Mouse (Mus musculus) frontal cortex, adult 2 months (tissue): ENCODE measurements around the gene Mxra8. TPM values are rescaled to one million over a fixed set of nuclear protein-coding genes. Genes with fewer than 3 reads are reported as not detected.

Source experiments
- DNase-seq, 2 experiments: peaks; one replicate each; pipeline ENCODE4 v3.0.0; 2022; ENCODE audit warnings: low spot score in 1 of 2; ENCODE audit errors: extremely low spot score in 1 of 2
- polyA plus RNA-seq: library from polyadenylated mRNA; depleted of rRNA; stranded (reverse); fragments of >200 nt; gene quantifications from 2 replicates; pipeline ENCODE4 v1.2.3, GENCODE M21; 2012; rRNA removed

Gene Mxra8
- polyA plus RNA-seq: 19.0 and 19.3 TPM in 2 replicates

DNA sequence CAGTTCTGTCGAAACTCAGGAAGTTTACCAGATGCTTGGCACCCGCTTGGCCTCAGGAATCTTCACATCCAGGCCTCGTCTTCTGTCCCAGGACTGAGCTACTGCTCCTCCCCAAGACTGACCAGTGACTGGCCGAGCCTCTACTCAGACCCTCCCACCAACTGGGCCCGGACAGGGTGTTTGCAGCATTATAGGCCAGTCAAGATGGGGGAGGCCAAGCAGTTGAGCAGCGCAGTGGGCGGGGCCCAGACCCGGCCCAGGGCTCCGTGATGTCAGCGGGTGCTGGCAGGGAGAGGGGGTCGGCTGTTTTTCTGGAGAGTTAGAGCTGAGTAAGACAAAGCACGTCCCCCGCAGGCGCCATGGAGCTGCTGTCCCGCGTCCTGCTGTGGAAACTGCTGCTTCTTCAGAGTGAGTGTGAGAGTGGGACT is at the start of gene Mxra8:
Gene Mxra8 (plus strand): TSS at position 198 of the 428 bp plus-strand sequence.
- DNase-seq: no peak

DNA sequence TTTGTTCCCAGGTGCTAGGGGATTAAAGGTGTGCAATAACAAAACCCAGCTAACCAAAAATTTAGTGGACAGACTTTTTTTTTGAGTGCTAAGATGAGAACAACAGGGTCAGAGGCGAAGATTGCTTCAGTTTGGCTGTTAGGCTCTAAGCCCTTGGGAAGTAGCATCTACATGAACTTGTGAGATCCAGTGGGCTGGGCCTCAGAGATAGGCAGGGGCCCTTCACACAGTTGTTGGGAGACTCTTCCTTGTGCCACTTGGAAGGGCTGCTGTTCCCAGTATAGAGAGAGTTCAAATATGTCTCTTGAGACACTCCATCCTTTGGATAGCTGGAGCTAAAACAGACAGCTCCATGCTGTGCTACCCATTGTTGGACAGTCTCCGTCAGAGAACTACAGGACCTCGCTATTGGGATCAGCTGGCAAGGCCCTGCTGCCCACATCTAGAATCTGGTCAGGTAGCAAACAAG is 49.4 kb upstream of the Mxra8 start, which contains the start of gene Ankrd65:
Gene Ankrd65 (plus strand): TSS at position 419 of the 469 bp plus-strand sequence.
- DNase-seq: no peak

DNA sequence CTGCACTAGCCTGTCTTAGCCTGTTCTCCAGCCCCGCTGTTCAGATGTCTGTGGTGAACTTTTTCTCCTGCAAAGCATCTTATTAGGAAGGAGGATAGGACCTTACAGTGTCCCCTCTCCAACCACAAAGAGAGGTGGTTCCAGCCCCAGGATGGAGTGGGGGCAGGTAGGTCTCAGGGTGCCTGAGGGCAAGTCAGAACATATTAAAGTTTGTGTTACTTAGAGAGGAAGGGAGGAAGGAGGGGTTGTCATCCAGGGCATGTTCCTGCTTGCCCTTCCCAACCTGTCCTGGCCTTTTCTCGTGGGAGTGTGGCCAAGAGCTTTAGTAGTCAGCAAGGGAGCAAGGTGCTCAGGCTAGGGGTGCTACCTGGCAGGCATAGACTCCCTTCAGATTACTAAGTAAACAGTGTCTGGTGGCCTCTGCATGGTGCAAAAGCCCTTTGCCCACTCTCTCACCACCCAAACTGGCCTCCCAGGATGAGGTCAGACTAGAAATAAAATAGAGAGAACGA is 48.8 kb upstream of the Mxra8 start:
- DNase-seq: no peak

- DNase-seq: no peak
Observed at GRCm38 (mm10) chr4:155791240-155791933, 48.1 kb upstream of the Mxra8 start.

DNA sequence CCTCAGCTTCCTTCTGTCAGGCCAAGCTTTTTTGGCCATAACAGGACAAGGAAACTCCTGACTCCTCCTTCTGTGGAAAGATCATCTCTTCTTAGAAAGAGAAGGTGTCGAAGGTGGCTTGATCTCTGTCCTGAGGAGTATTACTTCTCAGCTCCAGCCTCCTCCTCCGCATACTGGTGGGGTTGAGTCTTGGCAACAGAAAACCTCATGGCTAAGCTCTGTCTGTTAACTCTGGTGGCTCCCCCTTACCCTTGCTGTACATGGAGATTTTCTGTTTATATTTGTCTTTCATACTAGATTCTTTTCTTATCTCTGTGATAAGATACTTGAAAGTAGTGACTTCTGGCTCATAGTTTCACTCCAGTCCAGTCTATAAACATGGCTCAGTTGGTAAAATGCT is 45.8 kb upstream of the Mxra8 start:
- DNase-seq: no peak

DNA sequence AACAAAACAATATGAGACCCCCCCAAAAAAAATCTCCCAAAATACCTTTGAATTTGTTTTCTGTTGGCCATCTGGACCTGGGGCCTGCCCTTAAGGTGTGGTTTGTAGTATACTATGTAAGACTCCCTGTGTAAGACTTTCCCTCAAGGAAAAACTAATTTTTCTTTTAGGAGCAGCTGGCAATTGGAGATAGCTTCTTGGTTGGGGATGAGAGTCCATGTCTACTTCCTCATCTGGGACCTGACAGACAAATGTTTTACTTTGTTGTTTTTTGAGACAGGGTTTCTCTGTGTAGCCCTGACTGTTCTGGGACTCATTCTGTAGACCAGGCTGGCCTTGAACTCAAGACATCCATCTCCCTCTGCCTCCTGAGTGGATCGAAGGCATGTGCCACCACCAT is 37.4 kb upstream of the Mxra8 start:
- DNase-seq: no peak

DNA sequence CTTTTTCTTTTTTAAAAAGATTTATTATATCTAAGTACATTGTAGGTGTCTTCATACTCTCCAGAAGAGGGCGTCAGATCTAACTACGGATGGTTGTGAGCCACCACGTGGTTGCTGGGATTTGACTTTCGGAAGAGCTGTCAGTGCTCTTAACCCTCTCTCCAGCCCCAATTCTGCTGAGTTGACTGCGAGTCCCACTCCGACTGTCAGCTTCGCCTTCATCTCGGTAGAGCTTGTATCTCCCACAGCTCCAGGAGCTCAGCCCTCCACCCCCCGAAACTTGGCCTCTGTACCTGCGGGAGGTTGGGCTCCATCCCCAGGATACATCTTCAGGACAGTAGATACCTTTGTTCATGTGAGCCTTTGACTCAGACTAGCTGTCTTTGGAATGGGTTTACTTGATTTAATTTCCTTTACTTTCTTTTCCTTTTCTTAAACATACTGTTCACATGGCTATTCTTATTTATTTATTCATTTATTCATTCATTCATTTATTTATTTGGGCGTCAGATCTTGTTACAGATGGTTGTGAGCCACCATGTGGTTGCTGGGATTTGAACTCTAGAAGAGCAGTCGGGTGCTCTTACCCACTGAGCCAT is 36.6 kb upstream of the Mxra8 start, which contains the start of gene Mrpl20:
Gene Mrpl20 (plus strand): TSS at position 138 of the 599 bp plus-strand sequence.
- no peak for DNase-seq

GRCm38 (mm10) chr4:155803340-155804041 is 36.0 kb upstream of the Mxra8 start:
- DNase-seq: peak; percentile 83 to 97

GRCm38 (mm10) chr4:155807841-155808240 is 31.6 kb upstream of the Mxra8 start:
- no peak for DNase-seq

DNA sequence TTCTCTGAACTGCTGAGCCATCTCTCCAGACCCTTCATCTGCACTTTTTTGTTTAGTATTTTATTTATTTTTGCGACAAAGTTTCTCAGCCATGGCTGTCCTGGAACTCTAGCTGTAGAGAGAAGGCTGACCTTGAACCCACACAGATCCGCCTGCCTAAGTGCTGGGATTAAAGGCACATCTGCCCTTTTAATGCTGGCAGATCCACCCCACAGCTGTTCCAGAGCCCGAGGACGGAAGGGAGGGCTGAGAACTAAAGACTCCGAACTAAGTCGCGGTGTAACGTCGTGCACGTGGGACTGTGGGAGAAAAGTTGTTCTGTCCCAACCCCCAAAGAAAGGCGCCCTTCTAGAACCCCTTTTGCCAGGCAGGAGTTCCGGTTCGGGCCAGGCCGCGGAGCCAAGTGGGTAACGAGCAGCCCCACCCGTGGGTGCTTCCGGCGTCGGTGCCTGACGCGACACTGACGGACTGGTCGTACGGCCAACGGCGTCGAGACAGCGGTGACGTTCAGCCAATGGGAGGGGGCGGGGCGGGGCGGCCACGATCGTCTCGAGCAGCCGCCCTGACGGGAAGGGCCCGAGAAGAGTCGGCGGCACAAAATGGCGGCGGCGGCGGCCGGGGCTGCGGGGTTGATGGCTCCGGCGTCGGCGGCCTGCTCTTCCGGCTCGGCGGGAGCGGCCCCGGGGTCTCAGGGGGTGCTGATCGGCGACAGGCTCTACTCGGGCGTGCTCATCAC is 27.4 kb upstream of the Mxra8 start, which contains the start of gene Ccnl2:
Gene Ccnl2 (plus strand): TSS at position 561 of the 736 bp plus-strand sequence.
- peak; percentile 82 to 93 for DNase-seq

DNA sequence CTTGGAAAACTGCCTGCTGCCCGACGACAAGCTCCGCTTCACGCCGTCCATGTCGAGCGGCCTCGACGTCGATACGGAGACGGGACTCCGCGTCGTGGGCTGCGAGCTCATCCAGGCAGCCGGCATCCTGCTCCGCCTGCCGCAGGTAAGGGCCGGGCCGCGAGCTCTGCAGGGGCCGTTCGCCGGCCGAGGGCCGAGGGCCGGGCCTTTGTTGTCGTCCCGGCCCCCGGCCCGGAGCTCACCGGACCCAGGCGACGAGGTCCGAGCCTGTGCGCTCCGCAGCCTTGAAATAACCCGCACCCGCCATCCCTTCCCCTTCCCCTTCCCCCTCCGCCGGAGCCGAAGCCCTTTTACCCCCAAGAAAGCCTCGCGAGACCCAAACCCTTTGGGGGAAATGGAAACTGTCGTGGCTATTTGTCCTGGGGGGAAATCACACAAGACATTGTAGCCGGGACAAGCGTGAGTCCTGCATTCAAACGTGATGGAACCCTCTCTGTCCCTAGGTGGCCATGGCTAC is 26.8 kb upstream of the Mxra8 start:
- DNase-seq: no peak

GRCm38 (mm10) chr4:155817533-155817932 is 21.9 kb upstream of the Mxra8 start:
- no peak for DNase-seq

DNA sequence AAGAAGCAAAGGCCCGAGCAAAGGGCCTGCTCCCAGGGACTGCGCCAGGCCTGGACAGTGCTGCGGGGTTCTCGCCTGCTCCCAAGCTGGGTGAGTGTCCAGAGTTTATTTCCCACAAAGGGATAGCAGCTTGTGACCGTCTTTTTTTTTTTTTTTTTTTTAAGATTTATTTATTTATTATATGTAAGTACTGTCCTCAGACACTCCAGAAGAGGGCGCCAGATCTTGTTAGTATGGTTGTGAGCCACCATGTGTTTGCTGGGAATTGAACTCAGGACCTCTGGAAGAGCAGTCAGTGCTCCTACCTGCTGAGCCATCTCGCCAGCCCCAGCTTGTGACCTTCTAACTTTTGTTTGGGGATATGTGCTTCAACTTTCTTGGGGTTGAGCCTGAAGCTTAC is 18.5 kb upstream of the Mxra8 start:
- no peak for DNase-seq

DNA sequence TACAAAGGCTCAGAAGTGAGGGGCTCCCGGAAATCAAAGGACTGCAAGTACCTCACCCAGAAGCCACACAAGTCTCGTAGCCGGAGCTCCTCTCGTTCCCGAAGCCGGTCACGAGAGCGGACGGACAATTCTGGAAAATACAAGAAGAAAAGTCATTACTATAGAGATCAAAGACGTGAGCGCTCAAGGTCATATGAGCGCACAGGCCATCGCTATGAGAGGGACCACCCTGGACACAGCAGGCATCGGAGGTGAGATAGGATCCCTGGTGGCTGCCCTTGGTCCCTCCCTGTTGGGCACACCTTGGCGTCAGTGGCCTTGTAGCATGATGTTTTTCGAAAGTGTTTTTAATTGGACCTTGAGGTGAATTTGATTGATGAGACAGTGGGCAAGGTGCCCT is 16.0 kb upstream of the Mxra8 start:
- DNase-seq: no peak

- DNase-seq: no peak
Observed at GRCm38 (mm10) chr4:155829866-155830265, 9.6 kb upstream of the Mxra8 start.

DNA sequence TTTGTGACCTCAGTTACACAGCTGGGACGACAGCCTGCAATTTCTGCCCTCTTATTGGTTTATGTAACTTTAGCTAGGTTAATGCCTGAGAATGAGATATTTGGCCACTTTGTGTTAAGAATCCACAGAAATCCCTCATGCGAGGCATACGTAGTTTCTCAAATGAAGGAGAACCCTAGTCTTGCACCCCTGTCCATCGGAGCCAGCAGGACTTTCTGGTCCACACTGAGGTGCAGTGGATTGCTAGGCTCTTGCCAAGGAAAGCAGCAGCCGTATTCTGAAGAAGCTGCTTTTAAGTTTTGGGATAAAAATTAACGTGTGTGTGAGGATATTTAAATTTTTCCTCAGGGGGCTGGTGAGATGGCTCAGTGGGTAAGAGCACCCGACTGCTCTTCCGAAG is 8.9 kb upstream of the Mxra8 start:
- no peak for DNase-seq

DNA sequence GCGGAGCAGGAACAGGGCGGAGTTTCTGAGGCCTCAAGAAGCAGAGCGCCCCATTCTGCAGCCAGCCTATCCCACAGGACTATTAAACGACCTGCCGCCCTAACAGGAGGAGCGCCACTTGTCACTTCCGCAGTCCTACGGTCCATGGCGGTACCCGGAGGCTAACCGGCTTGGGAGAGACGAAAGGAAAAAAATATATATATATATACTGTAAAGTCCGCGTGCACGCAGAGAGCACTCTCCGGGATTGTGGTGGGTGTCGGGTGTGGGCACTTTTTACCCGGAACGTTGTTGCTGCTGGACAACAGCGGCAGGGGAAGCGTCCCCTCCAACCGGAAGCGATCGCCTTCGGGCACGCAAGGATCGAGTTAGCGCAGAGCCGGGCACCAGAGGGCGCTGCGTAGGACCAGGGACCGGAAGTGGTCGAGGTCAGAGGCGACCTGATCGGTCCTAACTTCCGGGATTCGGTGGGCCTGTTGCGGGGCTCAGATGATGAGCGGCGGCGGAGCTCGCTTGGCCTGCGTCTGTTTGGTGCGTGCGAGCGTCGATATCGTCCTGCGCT is 8.2 kb upstream of the Mxra8 start, which contains the start of gene Aurkaip1:
Gene Aurkaip1 (plus strand): TSS at position 68 of the 562 bp plus-strand sequence.
- peak; percentile 89 to 97 for DNase-seq

DNA sequence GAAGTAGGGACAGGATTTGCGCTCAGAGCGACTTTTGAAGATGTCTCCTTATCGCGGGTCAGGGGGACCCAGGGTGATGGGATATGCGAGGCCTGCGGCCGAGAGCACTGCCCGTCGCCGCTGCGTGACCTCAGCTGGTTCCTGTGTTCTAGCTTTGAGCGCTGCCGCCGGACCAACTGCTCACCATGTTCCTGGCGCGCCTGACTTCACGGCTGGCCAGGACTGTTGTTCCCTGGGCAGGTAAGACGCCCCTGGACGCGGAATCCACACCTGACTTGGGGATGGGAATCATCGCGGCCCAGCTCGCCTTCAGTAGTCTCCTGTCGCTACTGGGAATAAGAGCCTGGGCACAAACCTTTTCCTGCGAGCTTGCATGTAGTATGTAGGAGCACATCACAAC is 7.6 kb upstream of the Mxra8 start:
- DNase-seq: no peak

- no peak for DNase-seq
Observed at GRCm38 (mm10) chr4:155832321-155832720, 7.2 kb upstream of the Mxra8 start.

DNA sequence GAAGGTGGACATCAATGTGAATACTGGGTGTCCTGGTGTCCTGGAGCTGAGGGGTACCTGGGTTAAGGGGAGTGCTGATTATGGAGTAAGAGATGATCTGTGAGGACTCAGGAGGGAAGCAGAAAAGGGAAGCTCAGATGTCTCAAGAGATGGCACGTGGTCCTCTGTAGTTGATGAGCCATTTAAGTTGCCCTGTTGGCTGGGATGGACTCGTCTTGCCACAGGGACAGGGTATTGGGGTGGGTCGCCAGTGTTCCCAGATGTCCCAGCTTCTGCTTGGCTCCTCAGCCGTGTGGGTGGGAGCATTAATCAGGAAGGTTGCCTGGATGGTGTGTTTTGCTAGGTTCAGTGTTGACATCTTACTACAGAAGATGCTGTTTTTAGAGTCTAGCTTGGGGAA is 6.2 kb upstream of the Mxra8 start:
- DNase-seq: no peak
